Mouse (Mus musculus) brain, embryonic 18.5 days (tissue): ENCODE data around the gene Slc10a2.
"Not testable (repeated sequence)": the region's sequence is repeated elsewhere in the genome, so short reads cannot be mapped to it uniquely, and the experiment has no call there.

Experiments used
- DNase-seq: peaks from one replicate; pipeline ENCODE4 v3.0.0-alpha.2; 2012; ENCODE audit warnings: low read depth, low spot score

Gene Slc10a2

GRCm38 (mm10) chr8:5105186-5105585 is at the start of gene Slc10a2:
Gene Slc10a2 (minus strand): TSS chr8:5105351.
- DNase-seq = no peak

GRCm38 (mm10) chr8:5129322-5129829 is 24.2 kb upstream of the Slc10a2 start:
- DNase-seq = no peak

- DNase-seq = no peak
Measured at GRCm38 (mm10) chr8:5106855-5107254, 1.7 kb upstream of the Slc10a2 start.

- no peak for DNase-seq
Measured at GRCm38 (mm10) chr8:5095392-5095791, 9.8 kb downstream of the Slc10a2 start.

- DNase-seq = not testable (repeated sequence)
Measured at GRCm38 (mm10) chr8:5093991-5094390, 11.2 kb downstream of the Slc10a2 start.

GRCm38 (mm10) chr8:5073654-5074293 is 31.4 kb downstream of the Slc10a2 start:
- DNase-seq = no peak

- DNase-seq = no peak
Measured at GRCm38 (mm10) chr8:5058888-5059287, 46.3 kb downstream of the Slc10a2 start.

GRCm38 (mm10) chr8:5044361-5044900 is 60.7 kb downstream of the Slc10a2 start:
- not testable (repeated sequence) for DNase-seq

GRCm38 (mm10) chr8:5038811-5039561 is 66.2 kb downstream of the Slc10a2 start:
- no peak for DNase-seq
